Mouse (Mus musculus): Measurements from ENCODE around the gene Ebf1.

DNA sequence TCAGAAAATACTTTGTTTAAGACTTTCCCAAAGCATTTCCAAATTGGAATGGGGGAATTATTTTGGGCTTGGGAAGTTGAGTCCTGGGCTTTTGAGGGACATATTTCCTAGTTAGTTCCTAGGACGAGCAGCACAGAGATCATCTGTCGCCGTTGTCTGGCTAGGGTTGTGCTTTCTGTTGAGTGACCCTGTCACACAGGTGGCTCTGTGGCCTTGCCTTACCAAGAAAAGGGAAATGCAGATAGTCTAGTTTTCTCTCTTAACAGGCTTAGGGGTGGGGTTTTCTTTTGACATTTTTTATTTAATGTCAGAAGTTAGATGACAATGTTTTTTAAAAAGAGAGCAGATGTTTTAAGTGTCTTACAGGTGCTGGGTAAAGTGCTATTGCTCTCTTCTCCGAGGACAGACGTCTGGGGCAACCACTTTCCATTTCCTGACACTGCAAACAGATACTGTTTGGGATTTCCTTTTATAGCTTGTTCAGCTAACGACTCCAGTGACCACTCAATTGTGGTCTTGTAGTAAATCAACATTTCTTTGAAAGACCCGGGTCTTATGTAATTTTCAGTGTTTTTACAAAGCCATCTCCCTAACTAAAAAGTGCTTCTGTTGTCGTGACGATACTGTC is 264.1 kb downstream of the Ebf1 start:
- TF ChIP-seq EP300 (IDR thresholded peaks at IDR 0.05; ENCODE audit: low read depth) (no peak), CTCF (IDR thresholded peaks at IDR 0.05; ENCODE audit: low read depth) (no peak)
